Mouse (Mus musculus) MEL (cell line): ENCODE results near the gene Gm28048. TPM values are rescaled to one million over a fixed set of nuclear protein-coding genes. Genes with fewer than 3 reads are reported as not detected.

Experiments used
- DNase-seq: peaks from one replicate; pipeline ENCODE4 v3.0.0; 2011; ENCODE audit warnings: low read depth, low spot score
- H3K27ac ChIP-seq: 2 replicates; pipeline ENCODE4 v1.5.1; 2012; ENCODE audit warnings: low read depth, mild to moderate bottlenecking, control low read depth, low read length, moderate library complexity; ENCODE audit not compliant: control insufficient read depth
- H3K27me3 ChIP-seq, 2 experiments: fragments of 150-350 bp in 1 of 2; sonication (generic) in 1 of 2; 2 replicates each; pipeline ENCODE4 v1.6.1; 2012; ENCODE audit warnings: low read length in 2 of 2, mild to moderate bottlenecking in 2 of 2, improper control_type of control experiment in 1 of 2, moderate library complexity in 1 of 2; ENCODE audit not compliant: insufficient read depth in 2 of 2, control insufficient read depth in 1 of 2
- H3K36me3 ChIP-seq, 2 experiments: 2 replicates each; pipeline ENCODE4 v1.6.1; 2012 to 2014; ENCODE audit warnings: low read length in 2 of 2, improper control_type of control experiment in 1 of 2, inconsistent platforms in 1 of 2, mild to moderate bottlenecking in 1 of 2; ENCODE audit not compliant: insufficient read depth in 2 of 2, control insufficient read depth in 1 of 2
- H3K4me1 ChIP-seq, 2 experiments: fragments of 150-350 bp in 1 of 2; sonication (generic) in 1 of 2; 2 replicates each; pipeline ENCODE4 v1.6.1; 2012; ENCODE audit warnings: low read length in 2 of 2, improper control_type of control experiment in 1 of 2, mild to moderate bottlenecking in 1 of 2; ENCODE audit not compliant: insufficient read depth in 2 of 2, control insufficient read depth in 1 of 2
- H3K4me3 ChIP-seq, 2 experiments: fragments of 150-350 bp in 1 of 2; sonication (generic) in 1 of 2; 2 replicates each; pipeline ENCODE4 v1.5.1; 2012; ENCODE audit warnings: low read depth in 2 of 2, low read length in 2 of 2, mild to moderate bottlenecking in 2 of 2, moderate library complexity in 2 of 2, control low read depth in 1 of 2, improper control_type of control experiment in 1 of 2; ENCODE audit not compliant: control insufficient read depth in 1 of 2, insufficient read depth in 1 of 2
- H3K79me2 ChIP-seq: 2 replicates; pipeline ENCODE4 v1.6.1; 2012; ENCODE audit warnings: mild to moderate bottlenecking, low read length, moderate library complexity; ENCODE audit not compliant: control insufficient read depth, poor library complexity, insufficient read depth
- H3K9ac ChIP-seq: 2 replicates; pipeline ENCODE4 v1.6.1; 2012; ENCODE audit warnings: low read depth, mild to moderate bottlenecking, control low read depth, low read length, moderate library complexity; ENCODE audit not compliant: control insufficient read depth, poor library complexity, severe bottlenecking
- H3K9me3 ChIP-seq: fragments of 150-350 bp; sonication (generic); replicated peaks from 2 replicates; pipeline ENCODE4 v1.6.1; 2012; ENCODE audit warnings: mild to moderate bottlenecking, low read length, improper control_type of control experiment, moderate library complexity; ENCODE audit not compliant: insufficient read depth
- BHLHE40 ChIP-seq: IDR thresholded peaks from 2 replicates; pipeline ENCODE4 v1.6.1; 2012; ENCODE audit warnings: low read depth, mild to moderate bottlenecking, inconsistent platforms, low read length, improper control_type of control experiment, borderline replicate concordance
- CHD1 ChIP-seq: IDR thresholded peaks from 2 replicates; pipeline ENCODE4 v1.6.1; 2012; ENCODE audit warnings: low read depth, mild to moderate bottlenecking, inconsistent platforms, low read length, improper control_type of control experiment
- CHD2 ChIP-seq: IDR thresholded peaks from 2 replicates; pipeline ENCODE4 v1.6.1; 2011; ENCODE audit warnings: low read length, improper control_type of control experiment
- E2F4 ChIP-seq: IDR thresholded peaks from 2 replicates; pipeline ENCODE4 v1.6.1; 2011; ENCODE audit warnings: low read depth, low read length, improper control_type of control experiment, borderline replicate concordance
- ELF1 ChIP-seq: IDR thresholded peaks from 2 replicates; pipeline ENCODE4 v1.6.1; 2014; ENCODE audit warnings: low read depth, mild to moderate bottlenecking, inconsistent platforms, low read length, improper control_type of control experiment, moderate library complexity
- EP300 ChIP-seq, 2 experiments: IDR thresholded peaks; 2 replicates each; pipeline ENCODE4 v1.6.1; 2011; ENCODE audit warnings: improper control_type of control experiment in 2 of 2, low read length in 2 of 2, low read depth in 1 of 2, mild to moderate bottlenecking in 1 of 2
- HCFC1 ChIP-seq: IDR thresholded peaks from 2 replicates; pipeline ENCODE4 v1.6.1; 2012; ENCODE audit warnings: low read depth, mild to moderate bottlenecking, inconsistent platforms, low read length, improper control_type of control experiment, moderate library complexity
- KAT2A ChIP-seq: conservative IDR thresholded peaks from 2 replicates; pipeline ENCODE4 v1.6.1; 2012; ENCODE audit warnings: low read depth, low read length, improper control_type of control experiment, inconsistent platforms
- MXI1 ChIP-seq: IDR thresholded peaks from 2 replicates; pipeline ENCODE4 v1.6.1; 2011; ENCODE audit warnings: mild to moderate bottlenecking, low read depth, low read length, improper control_type of control experiment
- MYC ChIP-seq: IDR thresholded peaks from 2 replicates; pipeline ENCODE4 v1.6.1; 2011; ENCODE audit warnings: low read depth, mild to moderate bottlenecking, low read length, improper control_type of control experiment, moderate library complexity
- NELFE ChIP-seq: IDR thresholded peaks from 2 replicates; pipeline ENCODE4 v1.6.1; 2011; ENCODE audit warnings: low read depth, low read length, improper control_type of control experiment
- NRF1 ChIP-seq: IDR thresholded peaks from 2 replicates; pipeline ENCODE4 v1.6.1; 2014; ENCODE audit warnings: low read depth, mild to moderate bottlenecking, inconsistent platforms, low read length, improper control_type of control experiment, moderate library complexity; ENCODE audit not compliant: poor library complexity, insufficient read depth, severe bottlenecking
- POLR2A ChIP-seq, 2 experiments: IDR thresholded peaks; 2 replicates each; pipeline ENCODE4 v1.6.1; 2011 to 2012; ENCODE audit warnings: low read length in 2 of 2, mild to moderate bottlenecking in 2 of 2, control low read depth in 1 of 2, improper control_type of control experiment in 1 of 2, low read depth in 1 of 2, moderate library complexity in 1 of 2; ENCODE audit not compliant: control insufficient read depth in 1 of 2, insufficient read depth in 1 of 2, poor library complexity in 1 of 2
- POLR2AphosphoS2 ChIP-seq: IDR thresholded peaks from 2 replicates; pipeline ENCODE4 v1.6.1; 2011; ENCODE audit warnings: low read length, improper control_type of control experiment
- POLR2AphosphoS5 ChIP-seq: IDR thresholded peaks from 2 replicates; pipeline ENCODE4 v1.6.1; 2012; ENCODE audit warnings: low read depth, borderline replicate concordance, mild to moderate bottlenecking, inconsistent platforms, low read length, moderate library complexity, mixed read lengths
- RAD21 ChIP-seq: IDR thresholded peaks from 2 replicates; pipeline ENCODE4 v1.6.1; 2011; ENCODE audit warnings: mild to moderate bottlenecking, low read depth, low read length, improper control_type of control experiment
- RCOR1 ChIP-seq: IDR thresholded peaks from 2 replicates; pipeline ENCODE4 v1.6.1; 2012; ENCODE audit warnings: low read depth, mild to moderate bottlenecking, inconsistent platforms, low read length, improper control_type of control experiment
- SIN3A ChIP-seq: IDR thresholded peaks from 2 replicates; pipeline ENCODE4 v1.6.1; 2012; ENCODE audit warnings: low read length, improper control_type of control experiment, inconsistent platforms
- USF1 ChIP-seq: IDR thresholded peaks from 2 replicates; pipeline ENCODE4 v1.6.1; 2014; ENCODE audit warnings: low read depth, mild to moderate bottlenecking, inconsistent platforms, low read length, improper control_type of control experiment, moderate library complexity
- USF2 ChIP-seq, 2 experiments: IDR thresholded peaks; 2 replicates each; pipeline ENCODE4 v1.6.1; 2011 to 2012; ENCODE audit warnings: improper control_type of control experiment in 2 of 2, low read length in 2 of 2, borderline replicate concordance in 1 of 2, inconsistent platforms in 1 of 2, low read depth in 1 of 2, mild to moderate bottlenecking in 1 of 2; ENCODE audit not compliant: insufficient read depth in 1 of 2
- ZC3H11A ChIP-seq: IDR thresholded peaks from 2 replicates; pipeline ENCODE4 v1.6.1; 2012; ENCODE audit warnings: low read depth, mild to moderate bottlenecking, inconsistent platforms, low read length, improper control_type of control experiment
- ZKSCAN1 ChIP-seq: IDR thresholded peaks from 2 replicates; pipeline ENCODE4 v1.6.1; 2012; ENCODE audit warnings: low read depth, mild to moderate bottlenecking, inconsistent platforms, low read length, improper control_type of control experiment, moderate library complexity
- polyA plus RNA-seq, 2 experiments: library from polyadenylated mRNA; stranded (reverse) in 1 of 2; unstranded in 1 of 2; fragments of >175 nt in 1 of 2; fragments of >200 nt in 1 of 2; gene quantifications; 2 replicates each; pipeline versions ENCODE4 v1.2.1 to v1.2.4; 2012; ENCODE audit warnings: low replicate concordance in 2 of 2, low read depth in 1 of 2; ENCODE audit not compliant: insufficient read length in 2 of 2, insufficient read depth in 1 of 2, missing spikeins in 1 of 2
- total RNA-seq: library from RNA; depleted of rRNA; stranded (reverse); fragments of 300-350 nt; gene quantifications from 2 replicates; pipeline ENCODE4 v1.2.3, GENCODE M21; 2012

The Gm28048 gene
- total and polyA plus RNA-seq, 3 experiments: 8.6 to 15.0 TPM; not detected in 1

DNA sequence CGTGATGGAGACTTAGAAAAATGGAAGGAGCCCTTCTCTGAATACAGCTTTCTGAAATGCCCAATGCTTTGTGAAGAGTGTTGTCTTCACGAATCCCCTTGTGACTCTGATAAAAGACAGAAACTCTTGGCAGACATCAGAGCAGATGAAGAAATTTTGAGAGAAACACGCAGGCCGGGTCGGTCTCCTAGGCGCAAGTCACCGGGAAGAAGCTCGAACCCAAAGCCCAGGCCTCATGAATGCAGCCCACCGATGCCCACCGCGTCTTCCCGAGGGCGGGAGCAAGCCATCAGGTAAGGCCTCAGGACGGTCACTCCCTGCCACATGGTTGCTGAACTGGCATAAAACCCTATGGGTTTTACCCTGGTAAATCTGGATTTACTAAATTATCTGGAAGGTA lies 39.0 kb upstream of the Gm28048 start:
- Histone ChIP-seq H3K27me3 (no peaks in the 10 kb centered on the region), H3K9ac (no peak overlapping the region)

DNA sequence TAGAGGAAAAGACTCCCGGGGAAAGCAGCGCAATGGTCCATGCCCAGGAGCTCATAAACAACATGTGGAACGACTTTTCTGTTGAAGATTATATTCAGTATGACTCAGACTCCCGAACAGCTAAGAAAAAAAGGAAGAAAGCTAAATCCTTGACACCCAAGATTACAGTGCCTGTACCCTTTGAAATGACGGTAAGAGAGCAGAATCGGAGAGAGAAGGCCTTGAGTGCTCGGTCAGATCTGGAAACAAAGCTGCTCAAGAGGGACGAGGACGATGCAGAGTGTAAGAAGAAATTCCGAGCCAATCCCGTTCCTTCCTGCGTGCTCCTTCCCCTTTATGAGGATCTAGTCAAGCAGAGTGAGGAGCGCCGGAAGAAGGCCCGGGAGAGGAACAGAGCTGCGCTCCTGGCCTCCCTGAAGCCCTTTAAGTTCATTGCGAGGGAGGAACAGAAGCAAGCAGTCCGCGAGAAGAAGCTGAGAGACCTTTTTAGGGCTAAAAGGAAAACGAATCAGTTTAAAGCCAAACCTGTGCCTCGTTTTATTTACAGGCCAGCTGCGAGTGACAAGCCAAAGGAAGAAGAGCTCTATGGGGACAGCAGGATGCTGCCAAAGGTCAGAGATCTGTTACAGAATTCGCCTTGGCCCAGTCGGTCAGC lies 38.4 kb upstream of the Gm28048 start:
- TF ChIP-seq SIN3A (no peak), CHD1 (no peak), RAD21 (no peak), MYC (no peak)
- no peaks in the 10 kb centered on the region for H3K79me2 ChIP-seq
- no peaks in the 10 kb centered on the region for H3K9me3 ChIP-seq
- H3K36me3 ChIP-seq: no peaks in the 10 kb centered on the region
- H3K27ac ChIP-seq: no peak overlapping the region
- DNase-seq: no peak
- no peaks in the 10 kb centered on the region for H3K27me3 ChIP-seq
- peaks cover 0 to 3% of the 10 kb centered on the region in 2 experiments; a peak in 1 of 4 replicates for H3K4me1 ChIP-seq
- H3K4me3 ChIP-seq: no peak overlapping the region
- no peak overlapping the region for H3K9ac ChIP-seq

More for the DNA sequence above, 39.0 kb upstream of the Gm28048 start:
- TF ChIP-seq ZC3H11A: no peak
- no peak for TF ChIP-seq RCOR1
- no peak for TF ChIP-seq POLR2AphosphoS5
- no peak for TF ChIP-seq E2F4
- no peak for TF ChIP-seq USF2 (IDR thresholded peaks at IDR 0.05; ENCODE audit: borderline replicate concordance in 1 of 2, insufficient read depth in 1 of 2, low read depth in 1 of 2, low read length in 2 of 2)
- TF ChIP-seq ZKSCAN1: no peak
- no peak for TF ChIP-seq KAT2A
- TF ChIP-seq POLR2A (IDR thresholded peaks at IDR 0.05; ENCODE audit: control insufficient read depth in 1 of 2, insufficient read depth in 1 of 2, low read depth in 1 of 2, low read length in 2 of 2, poor library complexity in 1 of 2): no peak
- TF ChIP-seq HCFC1: no peak
- no peak for TF ChIP-seq NELFE
- no peak for TF ChIP-seq CHD2
- TF ChIP-seq POLR2AphosphoS2: no peak
- TF ChIP-seq USF1: no peak
- TF ChIP-seq NRF1: no peak
- TF ChIP-seq ELF1: no peak
- TF ChIP-seq MYC: no peak
- no peak for TF ChIP-seq EP300 (IDR thresholded peaks at IDR 0.05; ENCODE audit: low read depth in 1 of 2, low read length in 2 of 2)
- no peak for TF ChIP-seq BHLHE40
- no peak for TF ChIP-seq MXI1
- H3K27ac ChIP-seq: no peak overlapping the region
- H3K4me3 ChIP-seq: no peak overlapping the region
- H3K36me3 ChIP-seq: no peaks in the 10 kb centered on the region
- no peak for DNase-seq
- H3K79me2 ChIP-seq: no peaks in the 10 kb centered on the region
- H3K9me3 ChIP-seq: no peaks in the 10 kb centered on the region
- peaks cover 0 to 3% of the 10 kb centered on the region in 2 experiments; a peak in 1 of 4 replicates for H3K4me1 ChIP-seq
